Mouse (Mus musculus): ENCODE results near the gene Tomm34. TPM values are rescaled to one million over a fixed set of nuclear protein-coding genes. Genes with fewer than 3 reads are reported as not detected.
"Not testable (repeated sequence)": the region's sequence is repeated elsewhere in the genome, so short reads cannot be mapped to it uniquely, and the experiment has no call there.

Gene Tomm34
- polyA plus RNA-seq, 1 experiment from 2014 or later: 53.0 TPM

GRCm38 (mm10) chr2:164075088-164075487 lies 4.1 kb upstream of the Tomm34 start:
- H3K4me1 ChIP-seq: peaks cover 22% of the 10 kb centered on the region
- H3K27ac ChIP-seq: no peak overlapping the region
- 27% methylated on average over 5 of the region's 5 CpGs for WGBS

DNA sequence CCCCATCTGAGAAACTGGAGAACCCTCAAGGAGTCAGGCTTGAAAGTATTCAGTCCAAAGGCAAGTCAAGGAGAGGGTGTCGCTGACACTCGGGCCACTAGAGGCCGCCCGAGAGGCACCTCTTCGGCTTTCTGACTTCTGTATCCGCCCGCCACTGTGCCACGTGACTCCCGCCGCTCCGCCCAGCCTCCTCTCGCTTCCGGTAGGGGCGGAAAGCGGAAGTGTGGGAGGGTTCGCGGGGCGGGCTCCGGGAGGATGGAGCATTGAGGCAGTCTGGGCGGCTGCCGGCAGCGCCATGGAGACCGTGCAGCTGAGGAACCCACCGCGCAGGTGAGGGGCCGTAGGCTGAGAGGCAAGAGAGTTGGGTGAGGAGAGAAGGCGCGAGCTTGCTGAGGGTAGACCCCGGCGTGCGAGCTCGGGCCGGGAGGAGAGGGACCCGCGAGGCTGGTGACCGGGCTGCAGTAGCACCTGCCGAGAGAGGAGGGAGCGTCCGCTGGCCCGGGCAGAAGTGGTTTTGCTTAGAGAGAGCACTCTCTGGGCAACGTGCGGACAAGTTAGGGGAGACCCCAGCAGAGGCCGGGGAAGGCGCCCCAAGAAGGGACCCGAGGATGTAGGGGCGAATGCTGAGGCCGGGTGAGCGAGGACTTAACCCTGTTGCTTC lies 3.1 kb upstream of the Tomm34 start:
- under 1% methylated on average over 48 of the region's 48 CpGs for WGBS
- H3K27me3 ChIP-seq: no peaks in the 10 kb centered on the region
- peak overlapping the region; percentile 88 for H3K4me3 ChIP-seq
- peaks cover 32% of the 10 kb centered on the region for H3K4me1 ChIP-seq
- H3K9me3 ChIP-seq: no peaks in the 10 kb centered on the region
- H3K4me2 ChIP-seq: peak overlapping the region; percentile 85
- ATAC-seq (ENCODE audit: borderline replicate concordance, extremely low read depth, low FRiP score, low TSS enrichment): peak; percentile 83; the same call in 1 of the 2 replicates
- H3K27ac ChIP-seq: peak overlapping the region; percentile 70
- no peaks in the 10 kb centered on the region for H3K36me3 ChIP-seq
- H3K9ac ChIP-seq: peak overlapping the region; percentile 89

More at GRCm38 (mm10) chr2:164075088-164075487, 4.1 kb upstream of the Tomm34 start:
- Histone ChIP-seq H3K27me3 (no peaks in the 10 kb centered on the region), H3K4me2 (peak overlapping the region; percentile 85), H3K4me3 (peak overlapping the region; percentile 88), H3K36me3 (peaks cover 4% of the 10 kb centered on the region), H3K9ac (peak overlapping the region; percentile 89; the same call in 1 of the 2 replicates), H3K9me3 (no peaks in the 10 kb centered on the region)
- ATAC-seq (ENCODE audit: borderline replicate concordance, extremely low read depth, low FRiP score, low TSS enrichment): no peak

DNA sequence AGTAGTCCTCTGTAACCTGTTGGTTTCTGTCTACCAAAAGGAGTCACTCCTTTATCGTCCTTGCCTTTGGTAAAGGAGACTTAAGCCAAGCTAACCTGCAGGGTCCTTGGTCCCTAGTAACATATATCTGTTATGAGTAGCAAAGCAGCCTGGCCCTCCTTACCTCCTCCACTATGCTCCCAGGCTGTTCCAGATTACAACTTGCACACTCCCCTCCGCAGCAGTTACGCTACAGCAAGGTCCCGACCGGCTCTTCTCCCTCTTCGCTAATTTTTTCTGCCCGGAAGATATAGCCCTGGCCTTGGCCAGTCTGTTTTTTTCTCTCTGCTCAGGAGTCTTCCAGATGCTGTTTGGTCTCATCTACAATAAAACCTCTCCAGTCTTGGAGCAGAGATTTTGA lies 2.2 kb upstream of the Tomm34 start:
- Histone ChIP-seq H3K4me1 (peaks cover 37% of the 10 kb centered on the region), H3K27me3 (no peaks in the 10 kb centered on the region), H3K27ac (no peak overlapping the region), H3K36me3 (no peaks in the 10 kb centered on the region), H3K4me3 (no peak overlapping the region), H3K4me2 (no peak overlapping the region), H3K9ac (no peak overlapping the region), H3K9me3 (no peaks in the 10 kb centered on the region)
- WGBS: 84% methylated on average over 7 of the region's 7 CpGs
- ATAC-seq (ENCODE audit: borderline replicate concordance, extremely low read depth, low FRiP score, low TSS enrichment): no peak

- WGBS: 75% methylated on average over 2 of the region's 2 CpGs
- no peak overlapping the region for H3K27ac ChIP-seq
- no peak overlapping the region for H3K4me3 ChIP-seq
- H3K4me2 ChIP-seq: no peak overlapping the region
- H3K9me3 ChIP-seq: no peaks in the 10 kb centered on the region
- H3K36me3 ChIP-seq: no peaks in the 10 kb centered on the region
- ATAC-seq (ENCODE audit: borderline replicate concordance, extremely low read depth, low FRiP score, low TSS enrichment): no peak
- no peak overlapping the region for H3K9ac ChIP-seq
- H3K27me3 ChIP-seq: no peaks in the 10 kb centered on the region
- H3K4me1 ChIP-seq: peaks cover 37% of the 10 kb centered on the region
These were observed 1.1 kb upstream of the Tomm34 start for GRCm38 (mm10) chr2:164072109-164072508.

GRCm38 (mm10) chr2:164071437-164071820 lies 460 bp upstream of the Tomm34 start:
- not testable (repeated sequence) for H3K9me3 ChIP-seq; ATAC-seq (ENCODE audit: borderline replicate concordance, extremely low read depth, low FRiP score, low TSS enrichment); H3K9ac ChIP-seq; H3K27me3 ChIP-seq; H3K36me3 ChIP-seq
- Histone ChIP-seq H3K4me2 (peak overlapping the region; percentile 69), H3K4me3 (peak overlapping the region; percentile 74), H3K4me1 (peaks cover 37% of the 10 kb centered on the region), H3K27ac (0 out of 2 replicates have a peak overlapping the region, but pooled peaks have one; percentile 35)
- 73% methylated on average over 11 of the region's 11 CpGs for WGBS

DNA sequence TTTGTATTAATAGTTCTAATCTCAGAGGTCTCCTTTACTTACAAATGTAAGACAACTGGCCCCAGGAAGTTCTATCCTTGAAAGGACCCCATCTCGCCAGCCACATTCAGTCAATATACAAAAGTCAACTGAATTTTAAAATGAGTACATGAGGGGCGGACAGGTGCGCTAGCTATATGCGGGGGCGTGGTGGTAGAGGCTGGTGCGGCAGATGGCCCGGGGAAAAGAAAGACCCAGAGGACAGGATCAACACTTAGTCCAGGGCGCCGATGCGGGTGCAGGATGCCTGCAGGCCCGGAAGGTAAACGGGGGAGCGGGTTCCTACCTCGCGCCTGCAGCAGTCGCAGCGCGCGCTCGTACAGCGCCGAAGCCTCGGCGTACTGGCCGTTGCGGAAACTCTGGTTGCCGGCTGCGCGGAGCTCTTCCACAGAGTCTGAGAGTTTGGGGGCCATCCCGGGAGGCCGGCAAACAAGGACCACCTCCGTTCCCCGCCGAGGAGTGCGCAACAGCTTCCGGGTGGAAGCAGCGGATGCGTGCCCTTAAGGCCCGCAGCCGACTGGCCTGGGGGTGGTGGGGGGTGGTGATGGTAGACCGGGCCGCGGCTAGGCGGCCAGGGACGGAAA lies 716 bp downstream of the Tomm34 start, which contains the start of gene Stk4:
TSS of gene Stk4 (plus strand) at position 181 of the 623 bp plus-strand sequence.
- ATAC-seq (ENCODE audit: borderline replicate concordance, extremely low read depth, low FRiP score, low TSS enrichment): peak; percentile 34
- H3K9me3 ChIP-seq: no peaks in the 10 kb centered on the region
- under 1% methylated on average over 45 of the region's 45 CpGs for WGBS
- peak within 1 kb of the TSS; percentile 69 for H3K4me2 ChIP-seq
- H3K36me3 ChIP-seq: peaks cover 10% of the 10 kb centered on the region
- H3K27me3 ChIP-seq: no peaks in the 10 kb centered on the region
- H3K4me1 ChIP-seq: peaks cover 29% of the 10 kb centered on the region
- peak within 1 kb of the TSS; percentile 72 for H3K9ac ChIP-seq
- H3K27ac ChIP-seq: peak within 1 kb of the TSS; percentile 56
- peak within 1 kb of the TSS; percentile 74 for H3K4me3 ChIP-seq

- Histone ChIP-seq H3K4me1 (no peaks in the 10 kb centered on the region), H3K4me2 (no peak overlapping the region), H3K9ac (no peak overlapping the region), H3K36me3 (peaks cover 84% of the 10 kb centered on the region), H3K9me3 (no peaks in the 10 kb centered on the region), H3K27ac (no peak overlapping the region), H3K4me3 (no peak overlapping the region), H3K27me3 (no peaks in the 10 kb centered on the region)
- no peak for ATAC-seq (ENCODE audit: borderline replicate concordance, extremely low read depth, low FRiP score, low TSS enrichment)
- 89% methylated on average over 8 of the region's 8 CpGs for WGBS
These were observed 11.2 kb downstream of the Tomm34 start for GRCm38 (mm10) chr2:164059634-164060235.

- Histone ChIP-seq H3K9ac (no peak overlapping the region), H3K4me1 (no peaks in the 10 kb centered on the region), H3K4me3 (no peak overlapping the region), H3K4me2 (no peak overlapping the region), H3K36me3 (peaks cover 65% of the 10 kb centered on the region), H3K27me3 (no peaks in the 10 kb centered on the region), H3K9me3 (no peaks in the 10 kb centered on the region), H3K27ac (no peak overlapping the region)
- WGBS: 91% methylated on average over 8 of the region's 8 CpGs
- ATAC-seq (ENCODE audit: borderline replicate concordance, extremely low read depth, low FRiP score, low TSS enrichment): no peak
These were observed 16.3 kb downstream of the Tomm34 start for GRCm38 (mm10) chr2:164054671-164055070.

DNA sequence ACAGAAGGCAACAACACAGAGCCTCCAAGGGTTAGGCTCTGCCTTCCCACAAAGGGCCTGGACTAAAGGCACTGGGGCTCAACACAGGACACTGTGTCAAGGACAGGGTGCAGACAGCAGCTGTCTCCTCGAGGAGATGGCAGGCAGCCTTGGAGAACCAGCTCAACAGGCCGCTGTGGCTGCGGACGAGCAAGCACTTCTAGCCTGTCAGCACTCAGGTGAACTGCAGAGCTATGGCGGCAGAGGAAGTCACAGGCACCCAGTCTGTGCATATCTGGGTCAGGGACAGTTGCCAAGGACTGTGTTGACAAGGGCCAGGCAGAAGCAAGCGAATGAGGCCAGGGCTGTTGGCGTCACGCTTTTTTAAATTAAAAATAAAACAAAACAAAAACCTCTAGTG lies 17.2 kb downstream of the Tomm34 start:
- Histone ChIP-seq H3K4me2 (no peak overlapping the region), H3K9me3 (no peaks in the 10 kb centered on the region), H3K27me3 (no peaks in the 10 kb centered on the region), H3K9ac (no peak overlapping the region), H3K36me3 (peaks cover 56% of the 10 kb centered on the region), H3K4me1 (no peaks in the 10 kb centered on the region), H3K4me3 (no peak overlapping the region), H3K27ac (no peak overlapping the region)
- WGBS: 81% methylated on average over 8 of the region's 8 CpGs
- no peak for ATAC-seq (ENCODE audit: borderline replicate concordance, extremely low read depth, low FRiP score, low TSS enrichment)

- H3K4me1 ChIP-seq: peaks cover 3% of the 10 kb centered on the region; the same call in 1 of the 2 replicates
- H3K27ac ChIP-seq: no peak overlapping the region
- H3K27me3 ChIP-seq: no peaks in the 10 kb centered on the region
- 2% methylated on average over 12 of the region's 16 CpGs for WGBS
- peaks cover 4% of the 10 kb centered on the region for H3K36me3 ChIP-seq
- ATAC-seq (ENCODE audit: borderline replicate concordance, extremely low read depth, low FRiP score, low TSS enrichment): peak; percentile 70; the same call in 1 of the 2 replicates
- H3K4me2 ChIP-seq: peak overlapping the region; percentile 52
- no peak overlapping the region for H3K9ac ChIP-seq
- peak overlapping the region; percentile 32 for H3K4me3 ChIP-seq
- H3K9me3 ChIP-seq: no peaks in the 10 kb centered on the region
These were observed 23.7 kb downstream of the Tomm34 start for GRCm38 (mm10) chr2:164047197-164047690.

DNA sequence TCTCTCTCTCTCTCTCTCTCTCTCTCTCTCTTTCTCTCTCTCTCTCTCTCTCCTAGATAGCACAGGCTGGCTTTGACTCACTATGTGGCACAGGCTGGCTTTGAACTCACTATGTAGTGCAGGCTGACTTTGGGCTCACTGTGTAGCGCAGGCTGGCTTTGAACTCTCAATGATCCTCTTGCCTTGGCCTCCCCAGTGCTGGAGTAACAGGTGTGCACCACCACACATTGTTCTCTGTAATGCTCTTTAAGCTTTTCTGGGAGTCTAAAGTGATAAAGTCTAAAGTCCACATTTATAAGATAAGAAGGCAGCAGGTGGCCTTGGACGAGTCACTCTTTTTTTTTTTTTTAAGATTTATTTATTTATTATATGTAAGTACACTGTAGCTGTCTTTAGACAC lies 29.4 kb downstream of the Tomm34 start:
- Histone ChIP-seq H3K4me3 (no peak overlapping the region), H3K27me3 (no peaks in the 10 kb centered on the region), H3K36me3 (no peaks in the 10 kb centered on the region), H3K4me2 (no peak overlapping the region), H3K27ac (no peak overlapping the region), H3K4me1 (no peaks in the 10 kb centered on the region), H3K9ac (no peak overlapping the region), H3K9me3 (no peaks in the 10 kb centered on the region)
- 70% methylated on average over 2 of the region's 2 CpGs for WGBS
- ATAC-seq (ENCODE audit: borderline replicate concordance, extremely low read depth, low FRiP score, low TSS enrichment): no peak

DNA sequence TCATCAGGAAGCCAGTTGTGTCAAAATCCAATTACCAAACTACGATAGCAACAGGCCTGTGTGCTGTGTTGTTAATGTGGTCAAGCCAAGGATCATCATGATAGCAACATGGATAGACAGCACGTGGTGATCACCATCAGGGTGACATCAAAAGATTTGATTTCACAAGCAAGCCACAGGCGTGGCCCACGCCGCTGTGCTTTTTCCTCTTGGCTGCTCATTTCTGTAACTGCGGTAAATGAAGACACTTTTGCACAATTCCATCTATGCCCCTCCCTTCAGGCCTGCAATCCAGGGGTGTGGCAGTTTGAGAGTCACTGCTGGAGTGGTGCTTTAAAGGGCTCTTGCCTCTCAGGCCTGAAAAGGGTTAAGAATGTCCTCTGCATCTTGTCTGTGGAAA lies 30.0 kb downstream of the Tomm34 start:
- Histone ChIP-seq H3K36me3 (no peaks in the 10 kb centered on the region), H3K9me3 (no peaks in the 10 kb centered on the region), H3K4me1 (no peaks in the 10 kb centered on the region), H3K9ac (no peak overlapping the region), H3K4me2 (no peak overlapping the region), H3K4me3 (no peak overlapping the region), H3K27ac (no peak overlapping the region), H3K27me3 (no peaks in the 10 kb centered on the region)
- no peak for ATAC-seq (ENCODE audit: borderline replicate concordance, extremely low read depth, low FRiP score, low TSS enrichment)
- 77% methylated on average over 6 of the region's 6 CpGs for WGBS
